Mouse (Mus musculus) CH12.LX (cell line): ENCODE measurements around the gene Brd4. TPM values are rescaled to one million over a fixed set of nuclear protein-coding genes. Genes with fewer than 3 reads are reported as not detected.

Source experiments
- DNase-seq: peaks from one replicate; pipeline ENCODE4 v3.0.0-alpha.2; 2013; ENCODE audit errors: extremely low read depth
- H3K27ac ChIP-seq: 2 replicates; pipeline ENCODE4 v1.5.1; 2012; ENCODE audit warnings: low read depth, mild to moderate bottlenecking, control low read depth, moderate library complexity; ENCODE audit not compliant: insufficient read depth
- H3K27me3 ChIP-seq: replicated peaks from 2 replicates; pipeline ENCODE3; 2012; ENCODE audit warnings: inconsistent platforms
- H3K36me3 ChIP-seq, 2 experiments: replicated peaks in 1 of 2; 2 replicates each; pipeline versions ENCODE3 to v1.6.1; 2012; ENCODE audit warnings: inconsistent platforms in 1 of 2, low read length in 1 of 2, mild to moderate bottlenecking in 1 of 2, mixed read lengths in 1 of 2, moderate library complexity in 1 of 2; ENCODE audit not compliant: control insufficient read depth in 1 of 2, insufficient read depth in 1 of 2
- H3K4me1 ChIP-seq, 2 experiments: 2 replicates each; pipeline ENCODE4 v1.6.1; 2012; ENCODE audit warnings: inconsistent platforms in 1 of 2, moderate library complexity in 1 of 2; ENCODE audit not compliant: insufficient read depth in 2 of 2, control insufficient read depth in 1 of 2
- H3K4me2 ChIP-seq: 2 replicates; pipeline ENCODE4 v1.6.1; 2012; ENCODE audit warnings: low read depth, mild to moderate bottlenecking, control low read depth; ENCODE audit not compliant: poor library complexity, insufficient read depth, severe bottlenecking
- H3K4me3 ChIP-seq, 3 experiments: fragments of 150-350 bp in 1 of 3; sonication (generic) in 1 of 3; replicated peaks in 1 of 3; 2 replicates each; pipeline versions ENCODE3 to v1.5.1; 2011 to 2012; ENCODE audit warnings: low read depth in 2 of 3, low read length in 2 of 3, mild to moderate bottlenecking in 2 of 3, moderate library complexity in 2 of 3, control low read depth in 1 of 3, improper control_type of control experiment in 1 of 3, inconsistent platforms in 1 of 3, mixed read lengths in 1 of 3; ENCODE audit not compliant: poor library complexity in 1 of 3
- H3K79me2 ChIP-seq: replicated peaks from 2 replicates; pipeline ENCODE4 v1.6.1; 2012; ENCODE audit warnings: mild to moderate bottlenecking, moderate library complexity; ENCODE audit not compliant: control insufficient read depth, poor library complexity, insufficient read depth, severe bottlenecking; ENCODE audit errors: extremely low read depth
- H3K9ac ChIP-seq: 2 replicates; pipeline ENCODE4 v1.6.1; 2012; ENCODE audit warnings: low read depth, mild to moderate bottlenecking, control low read depth, moderate library complexity; ENCODE audit not compliant: insufficient read depth
- H3K9me3 ChIP-seq: replicated peaks from 2 replicates; pipeline ENCODE3; 2012; ENCODE audit warnings: low read length, inconsistent platforms, mixed read lengths
- BHLHE40 ChIP-seq: IDR thresholded peaks from 2 replicates; pipeline ENCODE4 v1.6.1; 2011; ENCODE audit warnings: mild to moderate bottlenecking, low read depth, low read length, improper control_type of control experiment
- CTCF ChIP-seq, 2 experiments: IDR thresholded peaks in 1 of 2; conservative IDR thresholded peaks in 1 of 2; 2 replicates each; pipeline ENCODE4 v1.5.1; 2011 to 2012; ENCODE audit warnings: low read depth in 2 of 2, low read length in 2 of 2, improper control_type of control experiment in 1 of 2, inconsistent platforms in 1 of 2, mild to moderate bottlenecking in 1 of 2, moderate library complexity in 1 of 2
- E2F4 ChIP-seq: IDR thresholded peaks from 2 replicates; pipeline ENCODE4 v1.6.1; 2011; ENCODE audit warnings: low read depth, low read length, improper control_type of control experiment; ENCODE audit not compliant: insufficient replicate concordance
- ELF1 ChIP-seq: IDR thresholded peaks from 2 replicates; pipeline ENCODE4 v1.6.1; 2014; ENCODE audit warnings: low read depth, mild to moderate bottlenecking, inconsistent platforms, low read length, improper control_type of control experiment
- ETS1 ChIP-seq: conservative IDR thresholded peaks from 2 replicates; pipeline ENCODE4 v1.6.1; 2012; ENCODE audit warnings: low read depth, mild to moderate bottlenecking, inconsistent platforms, low read length, improper control_type of control experiment, moderate library complexity
- GABPA ChIP-seq: IDR thresholded peaks from 2 replicates; pipeline ENCODE4 v1.6.1; 2012; ENCODE audit warnings: low read depth, low read length, improper control_type of control experiment, inconsistent platforms; ENCODE audit not compliant: insufficient replicate concordance
- HCFC1 ChIP-seq: IDR thresholded peaks from 2 replicates; pipeline ENCODE4 v1.6.1; 2012; ENCODE audit warnings: low read depth, mild to moderate bottlenecking, inconsistent platforms, low read length, improper control_type of control experiment
- KAT2A ChIP-seq: IDR thresholded peaks from 2 replicates; pipeline ENCODE4 v1.6.1; 2012; ENCODE audit warnings: low read length, improper control_type of control experiment, inconsistent platforms; ENCODE audit not compliant: insufficient replicate concordance
- MAFK ChIP-seq: IDR thresholded peaks from 2 replicates; pipeline ENCODE4 v1.6.1; 2011; ENCODE audit warnings: low read length, improper control_type of control experiment; ENCODE audit not compliant: insufficient replicate concordance
- MAX ChIP-seq: IDR thresholded peaks from 2 replicates; pipeline ENCODE4 v1.6.1; 2011; ENCODE audit warnings: low read length, improper control_type of control experiment
- MXI1 ChIP-seq: IDR thresholded peaks from 2 replicates; pipeline ENCODE4 v1.6.1; 2011; ENCODE audit warnings: mild to moderate bottlenecking, low read depth, low read length, improper control_type of control experiment
- NELFE ChIP-seq: IDR thresholded peaks from 2 replicates; pipeline ENCODE4 v1.6.1; 2011; ENCODE audit warnings: low read depth, low read length, improper control_type of control experiment
- NRF1 ChIP-seq: IDR thresholded peaks from 2 replicates; pipeline ENCODE4 v1.6.1; 2014; ENCODE audit warnings: low read depth, mild to moderate bottlenecking, inconsistent platforms, low read length, improper control_type of control experiment, moderate library complexity
- POLR2A ChIP-seq: IDR thresholded peaks from 2 replicates; pipeline ENCODE4 v1.6.1; 2011; ENCODE audit warnings: low read depth, mild to moderate bottlenecking, improper control_type of control experiment, low read length
- POLR2AphosphoS2 ChIP-seq: IDR thresholded peaks from 2 replicates; pipeline ENCODE4 v1.6.1; 2011; ENCODE audit warnings: low read depth, low read length, improper control_type of control experiment
- RAD21 ChIP-seq: IDR thresholded peaks from 2 replicates; pipeline ENCODE4 v1.6.1; 2011; ENCODE audit warnings: low read depth, mild to moderate bottlenecking, low read length, improper control_type of control experiment, moderate library complexity
- RCOR1 ChIP-seq: conservative IDR thresholded peaks from 2 replicates; pipeline ENCODE4 v1.6.1; 2012; ENCODE audit warnings: low read depth, mild to moderate bottlenecking, inconsistent platforms, low read length, improper control_type of control experiment
- SIN3A ChIP-seq: IDR thresholded peaks from 2 replicates; pipeline ENCODE4 v1.6.1; 2012; ENCODE audit warnings: low read length, improper control_type of control experiment, inconsistent platforms
- TBP ChIP-seq: conservative IDR thresholded peaks from 2 replicates; pipeline ENCODE4 v1.6.1; 2011; ENCODE audit warnings: low read depth, low read length, improper control_type of control experiment
- TCF12 ChIP-seq: IDR thresholded peaks from 2 replicates; pipeline ENCODE4 v1.6.1; 2014; ENCODE audit warnings: low read depth, mild to moderate bottlenecking, inconsistent platforms, low read length, improper control_type of control experiment
- UBTF ChIP-seq: IDR thresholded peaks from 2 replicates; pipeline ENCODE4 v1.6.1; 2012; ENCODE audit warnings: low read depth, mild to moderate bottlenecking, inconsistent platforms, low read length, improper control_type of control experiment, moderate library complexity
- USF1 ChIP-seq: IDR thresholded peaks from 2 replicates; pipeline ENCODE4 v1.6.1; 2014; ENCODE audit warnings: low read depth, mild to moderate bottlenecking, inconsistent platforms, low read length, improper control_type of control experiment
- USF2 ChIP-seq: conservative IDR thresholded peaks from 2 replicates; pipeline ENCODE4 v1.6.1; 2011; ENCODE audit warnings: low read depth, low read length, improper control_type of control experiment
- ZC3H11A ChIP-seq: IDR thresholded peaks from 2 replicates; pipeline ENCODE4 v1.6.1; 2012; ENCODE audit warnings: low read depth, mild to moderate bottlenecking, inconsistent platforms, low read length, improper control_type of control experiment
- ZKSCAN1 ChIP-seq: IDR thresholded peaks from 2 replicates; pipeline ENCODE4 v1.6.1; 2012; ENCODE audit warnings: low read depth, inconsistent platforms, low read length, improper control_type of control experiment, borderline replicate concordance
- ZMIZ1 ChIP-seq: IDR thresholded peaks from 2 replicates; pipeline ENCODE4 v1.6.1; 2012; ENCODE audit warnings: low read depth, mild to moderate bottlenecking, inconsistent platforms, low read length, improper control_type of control experiment
- ZNF384 ChIP-seq: IDR thresholded peaks from 2 replicates; pipeline ENCODE4 v1.6.1; 2012; ENCODE audit warnings: low read depth, low read length, improper control_type of control experiment, inconsistent platforms
- dilution Hi-C: fragments of 300-500 bp; cut with MboI; formaldehyde crosslinking; loops from 2 replicates; pipeline ENCODE4 v1.14.3; 2020; ENCODE audit warnings: low sequenced_read_pairs; ENCODE audit not compliant: extremely low pct_unique_long_range_greater_than_20kb, extremely low pct_ligation_motif_present
- in situ Hi-C: fragments of 300-500 bp; cut with MboI; formaldehyde crosslinking; loops from 3 replicates; pipeline ENCODE4 v1.14.3; 2019; ENCODE audit warnings: low sequenced_read_pairs, low pct_ligation_motif_present, low pct_unique_long_range_greater_than_20kb, mixed read lengths
- polyA plus RNA-seq: library from polyadenylated mRNA; unstranded; fragments of >175 nt; gene quantifications from 2 replicates; pipeline ENCODE4 v1.2.1, GENCODE M21; 2012; ENCODE audit warnings: low read depth; ENCODE audit not compliant: insufficient read length
- total RNA-seq, 2 experiments: library from RNA; depleted of rRNA; stranded (reverse); fragments of 300-350 nt in 1 of 2; fragments of >200 nt in 1 of 2; gene quantifications; 2 replicates each; pipeline ENCODE4 v1.2.3; 2012 to 2014

The Brd4 gene
- total and polyA plus RNA-seq, 3 experiments, result 6.3 to 68.5 (median 19.1) TPM

DNA sequence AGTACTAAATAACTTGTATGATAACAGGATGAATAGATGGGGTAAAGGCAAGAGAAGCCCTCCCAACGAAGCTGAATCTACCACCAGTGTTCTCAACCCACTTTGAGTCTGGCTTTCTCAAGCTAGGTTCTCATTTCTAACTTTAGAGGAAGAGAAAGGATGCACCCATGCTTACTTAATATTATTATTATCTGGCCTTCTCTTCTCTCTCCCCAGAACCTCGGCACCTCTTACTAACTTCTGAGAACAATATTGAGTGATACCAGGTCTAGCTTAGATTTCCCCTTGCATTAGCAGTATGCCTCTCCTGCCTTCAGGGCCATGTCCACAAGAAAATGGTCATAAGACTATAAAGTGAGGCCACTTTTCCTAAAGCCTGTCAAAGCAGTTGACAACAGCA, 16.4 kb downstream of the Brd4 start:
- TF ChIP-seq TCF12, result no peak
- no peak for TF ChIP-seq TBP
- TF ChIP-seq RCOR1, result no peak
- no peak for TF ChIP-seq ZMIZ1
- no peak for TF ChIP-seq CTCF (conservative IDR thresholded peaks at IDR 0.05 in 1 of 2, IDR thresholded peaks at IDR 0.05 in 1 of 2; ENCODE audit: low read depth in 2 of 2, low read length in 2 of 2)
- no peak for TF ChIP-seq UBTF
- TF ChIP-seq ZNF384, result no peak
- no peak for TF ChIP-seq ETS1
- no peak for TF ChIP-seq NELFE
- TF ChIP-seq POLR2A, result no peak
- TF ChIP-seq ZC3H11A, result no peak
- TF ChIP-seq SIN3A, result no peak
- TF ChIP-seq USF1, result no peak
- TF ChIP-seq MXI1, result no peak
- TF ChIP-seq HCFC1, result no peak
- no peak for TF ChIP-seq MAX
- TF ChIP-seq KAT2A, result no peak
- TF ChIP-seq ZKSCAN1, result no peak
- Histone ChIP-seq H3K4me2 (no peak overlapping the region), H3K4me1 (peaks cover 0 to 35% of the 10 kb centered on the region in 2 experiments; a peak in 2 of 4 replicates), H3K4me3 (no peak overlapping the region), H3K9me3 (no peaks in the 10 kb centered on the region), H3K79me2 (peaks cover 89% of the 10 kb centered on the region), H3K27ac (no peak overlapping the region), H3K27me3 (no peaks in the 10 kb centered on the region), H3K9ac (no peak overlapping the region), H3K36me3 (peaks cover 2 to 45% of the 10 kb centered on the region in 2 experiments)
- dilution Hi-C loops, result no loop called here
- DNase-seq, result no peak
- in situ Hi-C loops, result no loop called here

DNA sequence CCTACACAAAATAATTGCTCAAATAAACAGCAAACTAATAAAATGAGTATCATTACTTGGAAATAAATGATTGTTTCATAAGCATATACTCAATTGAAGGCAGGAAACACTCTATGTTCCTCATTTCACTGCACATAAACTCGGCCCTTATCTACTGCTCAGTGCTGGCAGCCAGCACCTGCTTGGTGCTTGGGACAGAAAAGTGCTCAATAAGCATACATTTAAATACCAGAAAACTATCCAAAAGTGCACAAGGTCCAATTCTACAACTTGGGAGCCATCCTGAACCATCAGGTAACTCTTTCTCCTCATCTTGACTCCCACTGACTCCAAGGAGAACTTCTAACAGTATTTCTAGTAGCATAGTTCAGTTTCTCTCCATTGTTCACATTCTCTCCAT, 16.9 kb downstream of the Brd4 start:
- Histone ChIP-seq H3K27me3 (no peaks in the 10 kb centered on the region), H3K79me2 (peaks cover 89% of the 10 kb centered on the region), H3K4me3 (no peak overlapping the region), H3K9ac (no peak overlapping the region), H3K4me2 (no peak overlapping the region), H3K27ac (no peak overlapping the region), H3K4me1 (peaks cover 0 to 31% of the 10 kb centered on the region in 2 experiments; a peak in 2 of 4 replicates), H3K36me3 (peaks cover 0 to 45% of the 10 kb centered on the region in 2 experiments), H3K9me3 (no peaks in the 10 kb centered on the region)
- no peak for TF ChIP-seq USF2
- TF ChIP-seq NRF1, result no peak
- no peak for TF ChIP-seq BHLHE40
- TF ChIP-seq ELF1, result no peak
- TF ChIP-seq RCOR1, result no peak
- TF ChIP-seq RAD21, result no peak
- TF ChIP-seq E2F4, result no peak
- TF ChIP-seq GABPA, result no peak
- no peak for TF ChIP-seq MAFK
- no peak for TF ChIP-seq POLR2AphosphoS2
- TF ChIP-seq ZNF384, result no peak
- no peak for TF ChIP-seq SIN3A
- dilution Hi-C loops, result no loop called here
- DNase-seq, result no peak
- in situ Hi-C loops, result no loop called here
